Mouse (Mus musculus) cerebellum, postnatal 25 days (tissue): ENCODE results near the gene Rmnd5b.
"Not testable (repeated sequence)": the region's sequence is repeated elsewhere in the genome, so short reads cannot be mapped to it uniquely, and the experiment has no call there.

Experiments used
- DNase-seq, 2 experiments: peaks; one replicate each; pipeline ENCODE4 v3.0.0; 2021; ENCODE audit warnings: mixed read lengths in 2 of 2

Rmnd5b gene

GRCm38 (mm10) chr11:51620084-51620483, 15.6 kb downstream of the Rmnd5b start:
- no peak for DNase-seq

GRCm38 (mm10) chr11:51619409-51620060, 16.2 kb downstream of the Rmnd5b start, which contains the start of gene Nhp2:
Nhp2 (plus strand) TSS chr11:51619735.
- DNase-seq, result peak; percentile 88 to 95

- DNase-seq, result no peak
Measured at GRCm38 (mm10) chr11:51618894-51619408, 16.7 kb downstream of the Rmnd5b start.

GRCm38 (mm10) chr11:51617693-51618092, 18.0 kb downstream of the Rmnd5b start:
- DNase-seq, result peak; percentile 59 to 82

- not testable (repeated sequence) for DNase-seq
Measured at GRCm38 (mm10) chr11:51616113-51616512, 19.6 kb downstream of the Rmnd5b start.

GRCm38 (mm10) chr11:51615601-51616000, 20.1 kb downstream of the Rmnd5b start:
- peak; percentile 37 to 60 for DNase-seq

GRCm38 (mm10) chr11:51615129-51615528, 20.6 kb downstream of the Rmnd5b start:
- DNase-seq, result no peak

- DNase-seq, result no peak
Measured at GRCm38 (mm10) chr11:51614256-51614655, 21.4 kb downstream of the Rmnd5b start.

- not testable (repeated sequence) for DNase-seq
Measured at GRCm38 (mm10) chr11:51609940-51610339, 25.8 kb downstream of the Rmnd5b start.

- DNase-seq, result no peak
Measured at GRCm38 (mm10) chr11:51609266-51609909, 26.3 kb downstream of the Rmnd5b start.

GRCm38 (mm10) chr11:51607096-51607738, 28.5 kb downstream of the Rmnd5b start:
- DNase-seq, result no peak

- peak; percentile 97 to 98 for DNase-seq
Measured at GRCm38 (mm10) chr11:51606447-51607095, 29.1 kb downstream of the Rmnd5b start, which contains the start of gene Hnrnpab. Hnrnpab (minus strand) TSS chr11:51606847.

GRCm38 (mm10) chr11:51605602-51606446, 29.9 kb downstream of the Rmnd5b start:
- DNase-seq, result peak; percentile 84 to 88

- DNase-seq, result no peak
Measured at GRCm38 (mm10) chr11:51602253-51602652, 33.4 kb downstream of the Rmnd5b start.

GRCm38 (mm10) chr11:51597553-51597952, 38.1 kb downstream of the Rmnd5b start:
- no peak for DNase-seq

GRCm38 (mm10) chr11:51595459-51596083, 40.1 kb downstream of the Rmnd5b start:
- DNase-seq, result no peak

- no peak for DNase-seq
Measured at GRCm38 (mm10) chr11:51594715-51595350, 40.9 kb downstream of the Rmnd5b start.

- DNase-seq, result no peak
Measured at GRCm38 (mm10) chr11:51593849-51594248, 41.8 kb downstream of the Rmnd5b start.

- no peak for DNase-seq
Measured at GRCm38 (mm10) chr11:51593368-51593767, 42.3 kb downstream of the Rmnd5b start.

- DNase-seq, result no peak
Measured at GRCm38 (mm10) chr11:51591915-51592314, 43.8 kb downstream of the Rmnd5b start.

- DNase-seq, result no peak
Measured at GRCm38 (mm10) chr11:51591168-51591567, 44.5 kb downstream of the Rmnd5b start.
